Mouse (Mus musculus): ENCODE data around the gene Fastkd5.

DNA sequence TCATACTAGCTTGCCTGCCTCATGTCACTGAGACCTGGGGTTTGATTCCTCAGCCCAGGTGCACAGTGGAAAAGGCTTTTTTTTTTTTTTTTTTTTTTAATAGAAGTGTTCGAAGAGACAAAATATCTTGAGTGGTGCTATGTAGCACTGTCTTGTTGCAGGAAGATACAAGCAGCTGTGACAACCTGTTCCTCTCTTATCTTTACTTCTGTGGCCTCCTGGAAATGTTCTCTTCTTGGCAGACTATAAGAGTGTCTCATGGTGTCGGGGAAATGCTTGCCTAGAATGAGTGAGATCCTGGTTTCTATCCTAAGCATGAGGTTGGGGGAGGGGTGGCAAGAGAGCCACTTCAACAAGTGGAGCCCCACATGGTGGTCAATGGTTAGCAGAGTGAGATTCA is 41.5 kb downstream of the Fastkd5 start:
- TF ChIP-seq CTCF (conservative IDR thresholded peaks at IDR 0.05; ENCODE audit: insufficient read depth, insufficient read length, low read depth, low read length) (no peak), POLR2A (IDR thresholded peaks at IDR 0.05; ENCODE audit: low read depth, low read length) (no peak)

All from kidney, adult 2 months (tissue).